Comparison of ENCODE assay signal across 8 mouse cellular contexts in the genomic region with DNA sequence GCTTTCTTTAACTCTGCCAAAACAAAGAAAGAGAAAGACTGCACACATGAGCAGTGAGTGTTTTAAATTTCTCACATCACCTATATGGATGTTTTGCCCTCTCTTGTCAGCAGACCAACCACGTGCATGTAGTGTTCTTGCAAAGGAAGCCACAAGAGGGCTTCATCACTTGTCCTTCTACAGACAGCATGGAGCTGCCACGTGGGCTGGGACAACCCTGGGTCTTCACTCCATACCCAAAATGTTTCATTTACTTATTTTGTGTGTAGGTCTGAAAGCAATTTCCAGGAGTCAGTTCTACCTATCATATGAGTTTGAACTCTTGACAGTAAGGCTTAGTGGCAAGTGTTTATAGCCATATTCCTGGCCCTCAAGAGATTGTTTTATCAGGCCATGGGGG. TPM values are rescaled to one million over a fixed set of nuclear protein-coding genes. Genes with fewer than 3 reads are reported as not detected.
DNase-seq lines count a peak whose midpoint lies in the region; ATAC-seq and TF ChIP-seq lines count a peak whose summit lies in the region.

No protein-coding gene starts in this region.

- DNase-seq in kidney, adult 2 months = peak; percentile 25
- DNase-seq in kidney, adult 11 months = no peak
- DNase-seq in adrenal gland, postnatal 10 days = peak; percentile 17
- DNase-seq in limb, embryonic 14.5 days (ENCODE audit: low spot score) = no peak
- DNase-seq in neural tube, embryonic 11.5 days (ENCODE audit: low spot score) = peak; percentile 22
- no peak for DNase-seq in urinary bladder, postnatal 36 days (ENCODE audit: low spot score in 2 of 2)
- DNase-seq in gastrocnemius, adult 18-20 months (ENCODE audit: low spot score) = no peak

- H3K27ac ChIP-seq in kidney, adult 2 months (ENCODE audit: insufficient read depth, low read depth, low read length) = no peak overlapping the region
- H3K27ac ChIP-seq in forebrain, embryonic 15.5 days (replicated peaks) = no peak overlapping the region
- H3K27ac ChIP-seq in limb, embryonic 14.5 days (replicated peaks; ENCODE audit: low read depth, low read length) = no peak overlapping the region
- H3K27ac ChIP-seq in neural tube, embryonic 11.5 days (ENCODE audit: low read depth, low read length) = no peak overlapping the region

- H3K4me2 ChIP-seq in forebrain, embryonic 15.5 days (replicated peaks) = peak overlapping the region; percentile 87
- H3K4me2 ChIP-seq in limb, embryonic 14.5 days (replicated peaks; ENCODE audit: low read depth, low read length, severe bottlenecking) = peak overlapping the region; percentile 65
- peak overlapping the region; percentile 61 for H3K4me2 ChIP-seq in neural tube, embryonic 11.5 days (ENCODE audit: low read depth)

- peak overlapping the region; percentile 88; the same call in 1 of the 2 replicates for H3K4me3 ChIP-seq in kidney, adult 2 months (ENCODE audit: insufficient read depth, low read depth, low read length)
- peak overlapping the region; percentile 63 for H3K4me3 ChIP-seq in forebrain, embryonic 15.5 days
- H3K4me3 ChIP-seq in limb, embryonic 14.5 days (replicated peaks; ENCODE audit: low read length) = peak overlapping the region; percentile 48
- peak overlapping the region; percentile 73 for H3K4me3 ChIP-seq in neural tube, embryonic 11.5 days (ENCODE audit: low read depth, low read length)

- 2% methylated on average over 2 of the region's 2 CpGs for WGBS in kidney, adult 2 months
- 0% methylated on average over 2 of the region's 2 CpGs for WGBS in forebrain, embryonic 15.5 days
- 0% methylated on average over 2 of the region's 2 CpGs for WGBS in limb, embryonic 14.5 days
- WGBS in neural tube, embryonic 11.5 days = 0% methylated on average over 2 of the region's 2 CpGs

- peak; percentile 24; the same call in 1 of the 2 replicates for TF ChIP-seq CTCF in kidney, adult 2 months (conservative IDR thresholded peaks at IDR 0.05; ENCODE audit: insufficient read depth, insufficient read length, low read depth, low read length)

- H3K27me3 ChIP-seq in kidney, adult 2 months (replicated peaks; ENCODE audit: control insufficient read depth, insufficient read depth, low read length) = no peaks in the 10 kb centered on the region
- no peaks in the 10 kb centered on the region for H3K27me3 ChIP-seq in forebrain, embryonic 15.5 days
- no peaks in the 10 kb centered on the region for H3K27me3 ChIP-seq in limb, embryonic 14.5 days (ENCODE audit: control insufficient read depth, insufficient read depth, low read length)
- no peaks in the 10 kb centered on the region for H3K27me3 ChIP-seq in neural tube, embryonic 11.5 days (ENCODE audit: control insufficient read depth, insufficient read depth, low read length)

- H3K9ac ChIP-seq in forebrain, embryonic 15.5 days (replicated peaks) = peak overlapping the region; percentile 86
- peak overlapping the region; percentile 95 for H3K9ac ChIP-seq in limb, embryonic 14.5 days (ENCODE audit: low read depth, low read length, severe bottlenecking)
- H3K9ac ChIP-seq in neural tube, embryonic 11.5 days (ENCODE audit: low read length) = peak overlapping the region; percentile 96

- no peak for TF ChIP-seq POLR2A in kidney, adult 2 months (IDR thresholded peaks at IDR 0.05; ENCODE audit: low read depth, low read length)
- no peak for TF ChIP-seq POLR2A in limb, embryonic 14.5 days (IDR thresholded peaks at IDR 0.05; ENCODE audit: borderline replicate concordance, extremely low read depth, insufficient read depth, insufficient read length)

- no peak for ATAC-seq in forebrain, embryonic 15.5 days (replicated peaks)
- no peak for ATAC-seq in limb, embryonic 14.5 days (ENCODE audit: low FRiP score, low read depth)
- ATAC-seq in neural tube, embryonic 11.5 days (ENCODE audit: insufficient read depth, low FRiP score, low TSS enrichment) = no peak

- no peaks in the 10 kb centered on the region for H3K9me3 ChIP-seq in forebrain, embryonic 15.5 days
- no peaks in the 10 kb centered on the region for H3K9me3 ChIP-seq in limb, embryonic 14.5 days (ENCODE audit: control insufficient read depth, low read length)
- no peaks in the 10 kb centered on the region for H3K9me3 ChIP-seq in neural tube, embryonic 11.5 days (ENCODE audit: control insufficient read depth, low read length)

- H3K36me3 ChIP-seq in kidney, adult 2 months (ENCODE audit: control insufficient read depth, insufficient read depth, low read length) = peaks cover 13% of the 10 kb centered on the region
- peaks cover 51% of the 10 kb centered on the region for H3K36me3 ChIP-seq in forebrain, embryonic 15.5 days
- peaks cover 52% of the 10 kb centered on the region for H3K36me3 ChIP-seq in limb, embryonic 14.5 days (ENCODE audit: control insufficient read depth, insufficient read depth, low read length)
- peaks cover 14% of the 10 kb centered on the region for H3K36me3 ChIP-seq in neural tube, embryonic 11.5 days (ENCODE audit: control insufficient read depth, insufficient read depth, low read length)

- H3K4me1 ChIP-seq in kidney, adult 2 months (ENCODE audit: control insufficient read depth, insufficient read depth, low read length) = peaks cover 13% of the 10 kb centered on the region
- H3K4me1 ChIP-seq in forebrain, embryonic 15.5 days = peaks cover 41% of the 10 kb centered on the region
- peaks cover 13% of the 10 kb centered on the region for H3K4me1 ChIP-seq in limb, embryonic 14.5 days (ENCODE audit: control insufficient read depth, insufficient read depth, low read length)
- peaks cover 14% of the 10 kb centered on the region for H3K4me1 ChIP-seq in neural tube, embryonic 11.5 days (ENCODE audit: control insufficient read depth, insufficient read depth, low read length)

RNA-seq across cellular contexts. Expression of a gene that starts 1.1 kb away (rescaled TPM):
- 10.3 and 11.2 TPM in 2 replicates for polyA plus RNA-seq in kidney, adult 2 months (2012; rRNA removed)
- total RNA-seq in adrenal gland, postnatal 10 days (2021) = 10 to 100 TPM; 53.5 to 65.9 TPM
- 165 and 166 TPM in 2 replicates for polyA plus RNA-seq in forebrain, embryonic 15.5 days (2015; fragmentation: Nextera tagmentation; extraction: Ambion mirVana)
- polyA plus RNA-seq in limb, embryonic 14.5 days (2012; rRNA removed) = 26.8 and 29.5 TPM in 2 replicates
- polyA plus RNA-seq in limb, embryonic 14.5 days (2014; fragmentation: Nextera tagmentation; extraction: Ambion mirVana) = 88.5 and 92.8 TPM in 2 replicates
- 120 and 122 TPM in 2 replicates for polyA plus RNA-seq in neural tube, embryonic 11.5 days (2014; fragmentation: Nextera tagmentation; extraction: Ambion mirVana)
- total RNA-seq in gastrocnemius, adult 18-20 months (2021) = 10 to 100 TPM; 40.1 to 41.1 TPM

RNA-seq across cellular contexts. Expression of a gene that starts 1.1 kb away (rescaled TPM):
- polyA plus RNA-seq in kidney, adult 2 months (2012; rRNA removed) = 10.1 and 14.3 TPM in 2 replicates
- 10 to 100 TPM; 61.5 to 81.2 TPM for total RNA-seq in adrenal gland, postnatal 10 days (2021)
- 60.2 and 62.4 TPM in 2 replicates for polyA plus RNA-seq in forebrain, embryonic 15.5 days (2015; fragmentation: Nextera tagmentation; extraction: Ambion mirVana)
- 118 and 139 TPM in 2 replicates for polyA plus RNA-seq in limb, embryonic 14.5 days (2012; rRNA removed)
- 105 and 117 TPM in 2 replicates for polyA plus RNA-seq in limb, embryonic 14.5 days (2014; fragmentation: Nextera tagmentation; extraction: Ambion mirVana)
- 101 and 107 TPM in 2 replicates for polyA plus RNA-seq in neural tube, embryonic 11.5 days (2014; fragmentation: Nextera tagmentation; extraction: Ambion mirVana)
- 10 to 100 TPM; 31.8 to 31.9 TPM for total RNA-seq in gastrocnemius, adult 18-20 months (2021)

RNA-seq across cellular contexts. Expression of a gene that starts 16.4 kb away (rescaled TPM):
- 194 and 262 TPM in 2 replicates for polyA plus RNA-seq in kidney, adult 2 months (2012; rRNA removed)
- total RNA-seq in adrenal gland, postnatal 10 days (2021) = 100 to 1,000 TPM; 215 to 225 TPM
- 284 and 296 TPM in 2 replicates for polyA plus RNA-seq in forebrain, embryonic 15.5 days (2015; fragmentation: Nextera tagmentation; extraction: Ambion mirVana)
- 339 and 364 TPM in 2 replicates for polyA plus RNA-seq in limb, embryonic 14.5 days (2012; rRNA removed)
- 423 and 460 TPM in 2 replicates for polyA plus RNA-seq in limb, embryonic 14.5 days (2014; fragmentation: Nextera tagmentation; extraction: Ambion mirVana)
- 260 and 262 TPM in 2 replicates for polyA plus RNA-seq in neural tube, embryonic 11.5 days (2014; fragmentation: Nextera tagmentation; extraction: Ambion mirVana)
- 100 to 1,000 TPM; 129 to 132 TPM for total RNA-seq in gastrocnemius, adult 18-20 months (2021)

RNA-seq across cellular contexts. Expression of a gene that starts 16.7 kb away (rescaled TPM):
- 14.9 and 17.6 TPM in 2 replicates for polyA plus RNA-seq in kidney, adult 2 months (2012; rRNA removed)
- 10 to 100 TPM; 35.0 to 47.0 TPM for total RNA-seq in adrenal gland, postnatal 10 days (2021)
- polyA plus RNA-seq in forebrain, embryonic 15.5 days (2015; fragmentation: Nextera tagmentation; extraction: Ambion mirVana) = 50.5 and 53.3 TPM in 2 replicates
- 108 and 128 TPM in 2 replicates for polyA plus RNA-seq in limb, embryonic 14.5 days (2012; rRNA removed)
- polyA plus RNA-seq in limb, embryonic 14.5 days (2014; fragmentation: Nextera tagmentation; extraction: Ambion mirVana) = 67.9 and 70.4 TPM in 2 replicates
- 54.9 and 59.2 TPM in 2 replicates for polyA plus RNA-seq in neural tube, embryonic 11.5 days (2014; fragmentation: Nextera tagmentation; extraction: Ambion mirVana)
- total RNA-seq in gastrocnemius, adult 18-20 months (2021) = 10 to 100 TPM in 1 of 2 experiments, 1 to 10 TPM in 1; 9.7 to 12.0 TPM

Comparison
In these comparisons a context has a peak if more than half of its experiments do, and no peak if none do; other contexts are left out.
1. DNase-seq: peak in kidney, adult 2 months (single experiment), adrenal gland, postnatal 10 days (single experiment) and neural tube, embryonic 11.5 days (single experiment); none in kidney, adult 11 months (single experiment), limb, embryonic 14.5 days (single experiment), urinary bladder, postnatal 36 days (0 of 2) and gastrocnemius, adult 18-20 months (single experiment).
2. Peak in every context shown above with its lines, with median percentiles within 50 percentile points of each other: H3K4me3 ChIP-seq, H3K4me2 ChIP-seq and H3K9ac ChIP-seq.